Mouse (Mus musculus): Measurements from ENCODE around the gene Ier2.
A peak's percentile ranks its signal among the peaks of the same experiment; 100 is the strongest.
"Not testable (repeated sequence)": the region's sequence is repeated elsewhere in the genome, so short reads cannot be mapped to it uniquely, and the experiment has no call there.

Ier2 gene

DNA sequence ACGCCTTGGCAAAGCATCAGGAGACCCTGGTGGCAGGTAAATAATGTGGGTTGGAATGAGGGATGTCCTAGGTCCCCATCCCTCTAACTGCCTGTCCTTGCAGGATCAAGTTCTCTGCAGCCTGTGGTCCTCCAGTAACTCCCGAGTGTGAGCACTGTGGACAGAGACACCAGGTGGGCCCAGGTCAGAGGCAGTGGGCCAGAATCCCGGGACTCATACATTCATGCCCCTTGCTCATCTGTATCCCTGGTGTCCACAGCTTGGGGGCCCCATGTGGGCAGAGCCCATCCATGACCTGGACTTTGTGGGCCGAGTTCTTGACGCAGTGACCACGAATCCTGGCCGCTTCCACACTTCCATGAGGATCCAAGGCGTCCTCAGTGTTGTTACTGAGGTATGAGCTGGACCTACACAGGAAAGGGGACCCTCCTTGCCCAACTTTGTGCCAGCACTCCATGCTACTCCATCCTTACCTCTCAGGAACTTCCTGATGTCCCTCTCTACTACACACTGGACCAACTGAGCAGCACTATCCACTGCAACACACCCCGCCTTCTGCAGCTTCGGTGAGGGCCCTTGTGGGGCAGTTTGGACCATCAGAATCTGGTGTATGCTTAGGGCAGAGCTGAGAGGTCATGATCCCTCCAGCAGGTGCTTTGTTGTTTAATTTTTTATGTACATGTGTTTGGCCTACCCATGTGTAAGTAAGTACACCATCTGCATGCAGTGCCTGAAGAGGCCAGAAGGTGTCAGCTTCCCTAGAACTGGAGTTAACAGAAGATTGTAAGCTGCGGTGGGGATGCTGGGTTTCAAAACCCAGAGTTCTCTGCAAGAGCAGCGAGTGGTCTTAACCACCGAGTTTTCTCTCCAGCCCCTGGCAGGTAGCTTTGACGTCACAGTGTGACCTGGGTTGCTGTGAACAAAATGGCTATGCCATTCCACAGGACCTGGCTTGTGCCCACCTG lies 34.8 kb upstream of the Ier2 start:
- no peak for DNase-seq

DNA sequence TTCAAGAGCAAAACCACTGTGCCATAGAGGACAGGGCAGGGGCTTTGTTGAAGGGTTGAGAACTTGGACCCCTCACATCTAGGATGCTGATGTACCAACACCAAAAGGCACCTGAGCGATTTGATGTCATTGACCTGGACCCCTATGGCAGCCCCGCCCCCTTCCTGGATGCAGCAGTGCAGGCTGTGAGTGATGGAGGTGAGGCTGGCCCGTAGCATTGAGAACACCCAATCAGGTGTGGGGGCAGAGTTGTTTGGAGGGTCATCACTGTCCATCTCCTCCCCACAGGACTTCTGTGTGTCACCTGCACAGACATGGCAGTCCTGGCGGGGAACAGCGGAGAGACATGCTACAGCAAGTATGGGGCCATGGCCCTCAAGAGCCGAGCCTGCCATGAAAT lies 32.5 kb upstream of the Ier2 start:
- no peak for DNase-seq

DNA sequence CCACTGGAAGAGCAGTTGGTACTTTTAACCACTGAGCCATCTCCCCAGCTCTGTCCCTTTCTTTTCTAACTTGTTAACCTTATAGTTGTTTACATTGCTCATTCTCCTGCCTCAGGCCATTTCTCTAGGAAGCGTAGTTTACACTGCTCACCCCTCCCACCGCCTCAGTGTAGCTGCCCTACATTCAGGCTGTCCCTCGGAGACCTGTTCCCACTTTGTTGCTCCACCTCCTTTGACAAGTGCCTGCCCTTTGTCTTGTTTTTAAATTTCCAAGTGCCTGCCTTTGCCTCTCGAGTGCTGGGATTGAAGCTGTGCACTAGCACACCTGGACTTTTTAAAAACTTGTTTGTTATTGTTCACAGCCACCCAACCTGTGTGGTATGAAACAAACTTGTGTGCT lies 30.7 kb upstream of the Ier2 start:
- no peak for DNase-seq

DNA sequence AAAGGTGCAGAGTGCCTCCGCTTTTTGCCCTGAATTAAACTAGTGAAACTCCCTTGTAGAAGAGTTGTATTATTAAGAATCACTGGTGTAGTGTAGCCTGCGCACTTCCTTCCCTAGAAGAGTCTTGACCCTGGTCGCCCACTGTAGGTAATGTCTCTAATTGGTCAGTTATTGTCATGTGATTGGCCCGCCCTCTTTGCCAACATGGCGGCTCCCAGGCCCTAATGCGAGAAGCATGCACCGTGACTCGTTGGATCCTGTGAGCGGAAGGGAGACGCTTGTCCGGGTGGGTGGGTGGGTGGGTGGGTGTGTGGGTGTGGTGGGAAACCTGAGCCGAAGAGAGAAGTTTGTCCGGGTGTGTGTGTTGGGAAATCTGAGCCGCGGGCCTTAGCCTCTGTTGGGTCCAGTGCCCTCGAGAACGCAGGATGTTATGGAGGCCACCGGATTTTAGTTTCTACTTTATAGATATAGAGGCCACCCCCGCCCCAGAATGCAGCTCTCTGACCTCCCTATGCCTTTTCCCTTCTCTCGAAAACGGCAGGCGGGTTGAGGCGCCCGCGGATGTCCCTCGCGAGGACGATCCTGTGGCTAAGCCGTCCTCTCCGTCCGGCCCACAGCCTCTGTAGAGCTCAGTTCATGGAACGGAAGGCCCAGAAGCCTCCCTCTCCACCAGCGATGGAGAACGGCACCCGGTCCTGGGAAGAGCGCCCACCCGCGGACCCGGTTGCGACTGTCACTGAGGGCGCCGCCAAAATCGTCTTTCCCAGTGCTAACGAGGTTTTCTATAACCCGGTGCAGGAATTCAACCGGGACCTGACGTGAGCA lies 26.7 kb upstream of the Ier2 start:
- peak; percentile 96 for DNase-seq

DNA sequence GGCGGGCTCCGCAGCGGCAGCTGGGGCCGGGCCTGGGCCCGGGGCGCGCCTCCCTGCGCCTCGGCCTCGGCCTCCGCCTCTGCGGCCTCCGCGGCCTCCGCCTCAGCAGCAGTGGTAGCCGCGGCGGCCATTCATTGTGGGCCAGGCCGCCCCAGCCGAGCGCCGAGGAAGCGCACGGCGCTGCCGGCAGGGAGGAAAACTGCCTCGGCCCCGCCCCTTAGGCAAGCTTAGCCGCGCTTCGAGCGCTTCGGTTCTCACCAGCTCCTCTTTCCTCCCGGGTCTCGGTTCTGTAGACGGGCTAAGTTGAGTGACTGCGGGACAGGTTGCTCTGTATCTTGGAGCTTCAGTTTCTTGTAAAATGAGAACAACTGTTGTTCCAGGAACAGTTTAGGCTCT lies 25.1 kb upstream of the Ier2 start, which contains the start of gene Nacc1:
TSS of gene Nacc1 (minus strand) at position 158 of the 396 bp plus-strand sequence.
- peak; percentile 87 for DNase-seq

DNA sequence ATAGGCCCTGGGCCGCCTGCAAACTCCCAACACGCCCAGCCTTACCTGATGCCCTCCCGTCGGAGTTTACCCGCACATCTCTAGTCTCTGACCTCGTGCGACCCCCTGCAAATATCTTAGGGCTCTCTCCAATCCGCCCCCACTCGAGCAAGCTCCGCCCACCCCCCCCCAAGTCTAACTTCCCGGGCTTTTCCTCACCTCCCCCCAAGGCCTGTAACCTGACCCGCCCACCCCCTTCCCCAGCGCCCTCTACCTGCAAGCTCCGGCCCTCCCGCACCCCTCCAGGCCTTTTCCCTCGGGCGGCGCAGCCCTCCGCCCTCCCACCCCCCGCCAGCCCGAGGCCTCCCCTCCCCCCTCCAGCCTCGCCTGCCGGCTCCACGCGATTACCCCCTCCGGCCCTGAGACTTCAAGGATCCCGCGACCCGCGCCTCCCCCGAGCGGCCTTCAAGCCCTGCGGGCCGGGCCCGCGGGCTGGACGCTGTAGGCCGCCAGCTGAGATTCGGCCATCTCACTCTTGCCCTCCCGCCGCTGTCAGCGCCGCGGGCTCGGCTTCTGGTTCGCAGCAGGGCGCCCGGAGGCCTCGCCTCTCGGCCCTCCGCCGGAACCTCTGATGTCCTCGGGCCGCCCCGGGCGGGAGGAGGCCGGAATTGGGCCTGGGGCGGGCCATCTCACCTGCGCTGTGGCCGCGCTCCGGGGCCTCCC lies 24.5 kb upstream of the Ier2 start:
- peak; percentile 35 for DNase-seq

DNA sequence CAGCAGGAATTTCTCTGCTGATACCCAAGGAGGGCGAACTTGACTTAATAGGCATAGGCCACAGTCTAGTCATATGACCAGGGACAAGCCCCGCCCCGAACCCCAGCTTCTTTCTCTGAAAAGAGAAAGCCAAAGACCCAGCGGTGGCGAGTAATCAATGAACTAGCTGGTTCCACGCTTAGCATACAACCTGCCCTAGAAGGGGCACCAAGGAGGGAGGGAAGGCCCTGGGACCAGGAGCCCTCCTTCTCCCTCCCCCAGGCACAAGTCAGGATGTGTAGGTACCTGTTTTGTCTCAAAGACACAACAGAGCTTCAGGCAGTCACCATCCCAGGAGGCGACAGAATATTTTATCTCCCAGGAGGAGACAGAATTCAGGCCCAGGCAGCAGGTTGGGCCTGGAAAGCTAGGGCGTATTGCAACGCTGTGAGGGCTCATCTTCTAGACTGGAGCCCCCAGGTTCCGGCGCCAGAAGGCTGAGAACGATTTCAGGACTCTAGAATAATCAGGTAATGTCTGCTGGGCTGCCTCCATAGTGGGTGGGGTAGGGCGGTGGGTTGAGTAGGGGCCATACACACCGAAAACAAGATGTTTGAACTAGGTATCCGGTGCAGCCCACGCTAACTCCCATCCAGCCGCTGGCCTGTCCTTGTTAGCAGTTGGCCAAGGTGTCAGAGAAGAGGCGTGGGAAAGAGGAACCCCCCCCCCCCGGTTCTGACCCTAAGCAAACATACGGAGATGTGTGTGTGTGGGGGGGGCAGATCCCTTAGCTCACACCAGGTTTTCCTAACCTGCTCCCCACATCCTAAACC lies 23.7 kb upstream of the Ier2 start, which contains the start of gene Trmt1:
TSS of gene Trmt1 (plus strand) at position 117 of the 812 bp plus-strand sequence.
- peak; percentile 60 for DNase-seq

DNA sequence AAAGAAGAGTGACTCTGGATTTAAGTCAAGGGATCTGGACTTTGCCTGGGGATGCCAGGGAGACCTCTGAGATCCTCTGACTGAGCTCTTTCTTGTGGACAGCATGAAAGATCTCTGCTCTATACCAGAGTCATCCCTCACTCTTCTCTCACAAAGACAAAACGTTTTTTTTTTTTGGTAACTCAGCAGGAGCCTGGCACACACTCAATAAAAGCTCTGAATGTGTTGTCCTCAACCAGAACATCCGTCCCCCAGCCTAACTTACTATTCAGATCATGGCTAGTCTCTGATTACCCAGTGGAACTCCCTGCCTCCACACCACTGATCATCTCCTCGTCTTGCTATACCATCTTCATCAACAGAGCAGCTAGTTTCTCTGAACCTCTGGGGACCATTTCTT lies 21.9 kb upstream of the Ier2 start:
- no peak for DNase-seq

DNA sequence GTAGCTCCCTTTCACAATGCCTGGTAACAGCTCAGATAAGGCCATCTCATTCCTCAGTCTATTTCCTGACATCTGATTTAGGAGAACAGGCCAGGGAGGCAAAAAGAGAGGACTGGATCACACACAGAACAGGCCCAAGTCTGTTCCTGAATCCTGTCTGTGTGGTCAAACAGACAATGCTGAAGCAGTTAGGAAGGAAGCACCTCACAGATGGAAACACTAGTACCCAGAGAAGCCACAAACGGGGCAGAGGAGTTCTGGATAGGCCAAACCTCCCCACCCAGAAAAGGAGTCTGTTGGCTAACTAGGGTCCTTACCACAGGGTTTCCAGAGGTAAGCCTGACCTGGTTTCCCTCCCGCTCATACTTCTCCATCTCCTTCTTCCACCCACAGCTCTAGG lies 19.6 kb upstream of the Ier2 start:
- DNase-seq = no peak

DNA sequence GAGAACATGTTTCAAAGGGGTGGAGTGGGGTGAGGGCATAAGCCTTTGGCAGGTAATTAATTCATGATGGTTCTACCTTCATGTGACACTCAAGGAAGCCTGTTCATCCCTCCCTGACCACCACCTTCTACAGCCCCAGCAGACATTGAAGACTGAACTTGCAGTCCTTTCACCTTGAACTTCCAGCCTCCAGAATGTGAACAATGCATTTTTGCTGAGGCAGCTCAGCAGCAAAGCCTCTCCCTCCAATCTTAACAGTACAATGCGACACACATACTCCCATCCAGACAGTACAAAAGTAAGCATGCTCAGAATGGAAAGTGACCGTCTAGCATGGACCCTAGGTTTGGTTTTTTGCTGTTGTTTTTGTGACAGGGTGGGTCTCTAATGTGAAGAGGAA lies 18.8 kb upstream of the Ier2 start:
- no peak for DNase-seq

DNA sequence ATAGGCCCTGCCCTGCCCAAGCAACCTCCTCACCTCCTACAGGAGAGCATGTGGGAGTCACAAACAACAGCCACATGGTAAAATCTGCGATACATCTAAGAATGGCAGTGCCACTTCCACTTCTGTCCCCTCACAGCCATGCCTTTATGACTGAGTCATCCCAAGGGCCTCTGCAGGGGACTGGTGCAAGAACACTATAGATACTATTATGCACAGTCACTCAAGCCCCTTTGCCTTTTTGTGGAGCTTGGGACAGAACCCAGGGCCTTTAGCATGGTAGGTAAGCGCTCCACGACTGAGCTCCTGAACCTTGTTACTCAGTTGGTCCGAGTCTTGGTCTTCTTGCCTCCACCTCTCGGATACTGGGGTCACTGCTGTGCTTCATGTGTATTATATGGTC lies 14.7 kb upstream of the Ier2 start:
- no peak for DNase-seq

DNA sequence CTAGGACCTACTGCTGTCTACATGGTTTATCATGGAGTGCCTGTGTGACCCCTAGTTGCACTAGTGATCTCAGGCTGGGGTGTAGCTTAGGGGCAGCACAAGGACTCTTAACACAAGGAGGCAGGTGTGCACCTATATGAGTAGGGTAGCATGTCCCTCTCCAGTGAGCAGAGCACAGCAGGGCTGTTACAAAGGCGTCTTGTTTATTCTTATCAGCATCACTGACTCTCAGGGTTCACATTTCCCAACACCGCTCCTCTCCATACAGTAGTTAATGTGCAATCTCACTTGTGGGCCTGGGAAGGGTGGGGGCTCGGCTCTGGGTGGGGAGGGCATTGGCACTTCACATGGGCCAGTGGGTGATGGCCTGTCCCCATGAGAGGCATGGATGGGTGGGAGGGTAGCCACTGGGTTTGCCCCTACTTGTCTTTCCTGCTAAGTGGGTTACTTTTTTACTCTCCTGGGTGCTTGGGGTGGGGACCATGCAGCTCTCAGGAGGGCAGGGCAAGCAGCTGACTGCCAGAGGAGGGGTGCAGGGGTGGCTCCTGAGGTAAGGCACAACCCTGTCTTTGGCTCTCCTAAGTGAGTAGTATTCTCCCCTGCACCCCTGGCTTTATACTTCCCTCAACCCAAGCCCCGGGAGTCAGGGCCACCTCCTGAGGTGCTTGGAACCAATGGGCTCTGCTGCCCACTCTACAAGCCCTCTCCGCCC lies 7.8 kb upstream of the Ier2 start:
- DNase-seq = not testable (repeated sequence)

DNA sequence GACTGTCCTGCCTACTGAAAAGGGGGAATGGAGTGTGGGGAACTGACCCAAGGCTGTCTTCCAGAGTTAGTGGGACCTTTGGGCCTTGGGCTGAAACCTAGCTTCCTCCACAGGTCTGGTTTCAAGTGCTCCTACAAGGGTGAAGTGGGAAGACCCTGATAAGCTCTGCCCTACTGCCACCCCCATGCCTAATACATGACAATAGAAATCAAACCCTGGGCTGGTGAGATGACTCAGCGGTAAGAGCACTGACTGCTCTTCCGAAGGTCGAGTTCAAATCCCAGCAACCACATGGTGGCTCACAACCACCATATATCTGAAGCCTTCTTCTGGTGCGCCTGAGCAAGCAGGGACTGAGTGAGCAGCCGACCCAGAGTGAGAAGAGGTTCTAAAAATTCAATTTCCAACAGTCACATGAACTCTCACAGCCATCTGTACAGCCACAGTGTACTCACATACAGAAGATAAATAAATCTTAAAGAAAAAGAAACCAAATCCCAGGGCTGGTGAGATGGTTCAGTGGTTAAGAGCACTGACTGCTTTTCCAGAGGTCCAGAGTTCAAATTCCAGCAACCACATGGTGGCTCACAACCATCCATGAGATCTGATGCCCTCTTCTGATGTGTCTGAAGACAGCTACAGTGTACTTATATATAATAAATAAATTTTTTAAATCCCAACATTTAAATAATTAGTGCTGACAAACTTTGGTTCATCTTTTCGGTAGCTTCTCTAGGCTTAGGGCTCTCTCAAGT lies 6.3 kb upstream of the Ier2 start:
- DNase-seq = peak; percentile 65

DNA sequence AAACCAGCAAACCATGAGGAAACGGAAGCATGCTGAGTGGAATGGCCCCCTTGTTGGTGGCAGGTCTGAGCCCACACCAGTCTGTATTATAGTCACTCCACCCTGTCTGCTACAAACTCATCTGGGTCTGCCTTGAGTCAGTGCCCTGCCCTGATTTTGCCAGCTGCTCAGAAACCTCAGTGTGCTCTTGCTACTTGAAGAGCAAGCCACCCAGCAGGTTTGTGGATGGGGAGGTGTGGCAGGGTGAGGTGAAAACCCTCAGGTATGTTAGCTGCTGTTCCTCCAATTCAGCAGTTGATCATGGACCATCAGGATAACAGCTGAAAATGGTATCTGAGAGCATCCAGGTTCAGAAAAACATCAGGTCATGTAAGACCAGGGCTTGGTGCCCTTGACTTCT lies 5.4 kb upstream of the Ier2 start:
- no peak for DNase-seq

DNA sequence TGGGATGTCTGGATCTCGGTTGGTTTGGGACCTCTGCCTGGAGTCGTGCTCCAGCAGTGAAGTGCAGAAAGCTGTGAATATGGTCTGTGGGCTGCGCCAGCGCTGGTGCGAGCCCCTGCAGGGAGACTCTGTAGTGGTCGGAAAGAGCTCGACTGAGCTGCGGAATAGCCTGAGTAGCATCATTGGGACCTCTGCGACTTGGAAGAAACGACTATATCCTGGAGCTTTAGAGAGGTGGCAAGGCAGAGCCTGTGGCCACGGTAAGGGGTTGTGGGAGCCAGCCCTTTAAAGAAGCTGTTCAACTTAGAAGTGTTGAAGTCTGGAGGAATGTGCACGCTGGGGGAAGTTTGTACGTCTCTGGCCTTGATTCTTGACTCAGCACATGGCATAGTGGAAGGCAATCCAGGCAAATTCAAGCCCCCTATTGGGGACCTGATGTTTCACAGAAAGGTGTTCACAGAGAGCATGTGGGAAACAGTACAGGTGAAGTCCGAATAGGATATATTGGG lies 2.8 kb upstream of the Ier2 start:
- no peak for DNase-seq

DNA sequence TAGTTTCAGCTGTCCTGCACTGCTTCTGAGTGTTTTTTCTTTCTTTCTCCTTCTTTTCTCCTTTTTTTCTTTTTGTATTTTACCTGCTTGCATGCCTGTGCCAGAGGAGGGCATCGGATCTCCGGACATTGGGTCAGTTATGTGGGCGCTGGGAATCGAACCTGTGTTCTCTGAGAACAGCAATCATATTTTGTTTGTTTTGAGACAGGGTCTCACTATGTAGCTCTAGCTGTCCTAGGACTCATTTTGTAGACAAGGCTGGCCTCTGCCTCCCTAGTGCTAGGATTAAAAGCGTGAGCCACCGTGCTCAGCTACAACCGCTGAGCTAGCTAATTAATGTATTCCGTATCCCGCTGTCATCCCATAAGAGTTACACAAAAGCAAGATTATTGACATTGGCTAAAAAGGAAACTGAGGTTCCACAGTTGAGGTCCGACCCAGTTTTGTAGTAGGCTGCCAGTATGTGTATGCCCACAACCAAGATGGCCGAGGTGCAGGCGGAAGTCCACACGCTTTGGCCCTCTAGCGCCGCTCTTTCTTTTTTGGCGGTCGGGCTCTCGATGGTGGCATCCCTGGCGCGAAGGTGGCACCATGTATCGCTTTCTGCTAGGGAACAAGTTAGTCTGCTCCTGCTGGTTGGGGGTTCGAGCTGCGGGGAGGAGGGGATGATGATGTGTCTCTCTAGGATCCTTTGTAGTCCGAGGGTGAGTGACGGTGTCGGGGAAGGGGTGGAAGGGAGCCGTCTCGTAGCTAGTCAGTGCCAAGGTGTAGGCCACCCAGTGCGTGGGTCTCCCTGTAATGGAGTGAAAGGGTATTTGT lies 2.1 kb upstream of the Ier2 start:
- DNase-seq = peak; percentile 86

DNA sequence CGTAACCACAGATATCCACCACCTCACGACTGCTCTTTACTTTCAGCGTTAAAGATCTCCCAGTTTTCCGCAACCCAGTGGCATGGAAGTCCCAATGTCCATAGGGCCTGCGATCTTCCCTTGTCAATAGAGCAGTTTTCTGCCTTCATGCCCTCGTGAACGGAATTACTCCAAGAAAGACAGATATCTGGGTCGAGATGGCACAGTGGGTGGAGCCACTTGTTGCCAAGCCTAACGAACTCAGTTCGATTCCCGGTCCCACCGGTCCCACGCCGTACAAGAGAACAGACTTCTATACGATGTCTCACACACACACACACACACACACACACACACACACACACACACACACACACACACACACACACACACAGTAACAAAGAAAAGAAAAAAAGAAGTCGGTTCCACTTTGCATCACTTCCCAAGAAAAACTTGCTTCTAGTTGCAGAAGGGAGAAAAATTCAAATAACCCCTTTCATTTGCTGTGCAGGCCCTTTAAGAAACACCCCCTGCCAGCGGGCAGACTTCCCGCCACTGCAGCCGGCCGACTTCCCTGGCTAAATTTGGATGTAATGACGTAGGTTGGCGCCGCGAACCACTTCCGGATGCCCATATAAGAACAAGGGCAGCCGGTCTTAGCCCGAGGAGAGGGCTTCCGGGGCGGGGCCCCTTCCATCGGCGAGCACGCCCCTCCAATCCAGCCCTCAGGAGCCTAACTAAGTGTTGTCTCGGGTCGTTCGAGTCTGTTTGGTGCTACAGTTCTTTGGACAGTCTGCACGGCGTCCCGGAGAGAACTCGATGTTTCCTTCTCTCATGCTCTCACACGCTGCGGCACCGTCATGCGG lies 1.1 kb upstream of the Ier2 start:
- peak; percentile 99 for DNase-seq

DNA sequence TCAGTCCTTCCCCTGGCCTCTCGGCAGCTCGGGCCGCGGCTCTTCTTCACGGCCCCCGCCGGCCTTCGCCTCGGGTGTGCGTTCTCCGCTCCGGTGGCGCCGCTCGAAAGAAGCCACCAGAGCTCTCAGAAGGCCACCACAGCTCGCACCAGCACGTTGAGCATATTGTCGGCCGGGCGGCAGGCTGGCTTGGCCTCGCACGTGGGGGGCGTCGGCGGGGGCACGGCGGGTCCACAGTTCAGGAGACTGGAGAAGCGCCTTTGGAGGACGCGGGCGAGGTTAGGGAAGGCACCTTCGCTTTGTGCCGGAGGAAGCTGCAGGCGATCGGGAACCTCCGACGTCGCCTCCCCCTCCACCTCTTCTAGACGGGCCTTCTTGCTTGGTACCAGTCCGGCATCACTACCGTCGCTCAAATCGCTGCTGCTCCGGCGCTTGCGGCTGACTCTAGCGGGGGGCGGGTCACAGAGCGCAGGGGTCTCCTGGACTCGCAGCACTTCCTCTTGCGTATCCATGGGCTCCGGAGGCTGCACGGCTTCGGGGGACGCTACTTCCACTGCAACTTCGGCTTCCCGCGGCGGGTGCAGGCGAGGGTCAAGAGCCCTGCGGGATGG lies 586 bp downstream of the Ier2 start:
- DNase-seq = no peak

Measured in kidney, adult 9 months (tissue).